Mouse (Mus musculus): ENCODE results near the gene Hnrnph2. TPM values are rescaled to one million over a fixed set of nuclear protein-coding genes. Genes with fewer than 3 reads are reported as not detected.

Hnrnph2 gene
- polyA plus RNA-seq, 1 experiment from 2014 or later, result 149 TPM

GRCm38 (mm10) chrX:134628200-134628599 lies 27.2 kb downstream of the Hnrnph2 start:
- H3K9me3 ChIP-seq, result no peaks in the 10 kb centered on the region
- no peak overlapping the region for H3K4me3 ChIP-seq
- H3K36me3 ChIP-seq, result no peaks in the 10 kb centered on the region
- H3K27ac ChIP-seq, result no peak overlapping the region
- WGBS, result 62% methylated on average over 2 of the region's 2 CpGs
- H3K27me3 ChIP-seq (ENCODE audit: insufficient read depth, poor library complexity, severe bottlenecking), result peaks cover 4% of the 10 kb centered on the region; the same call in 1 of the 2 replicates
- no peak for DNase-seq (ENCODE audit: low spot score)
- no peaks in the 10 kb centered on the region for H3K4me1 ChIP-seq

GRCm38 (mm10) chrX:134632710-134633109 lies 31.7 kb downstream of the Hnrnph2 start:
- Histone ChIP-seq H3K4me1 (no peaks in the 10 kb centered on the region), H3K36me3 (no peaks in the 10 kb centered on the region), H3K27ac (no peak overlapping the region), H3K9me3 (no peaks in the 10 kb centered on the region), H3K4me3 (no peak overlapping the region), H3K27me3 (ENCODE audit: insufficient read depth, poor library complexity, severe bottlenecking) (no peaks in the 10 kb centered on the region)
- DNase-seq (ENCODE audit: low spot score), result no peak
- 85% methylated on average over 5 of the region's 5 CpGs for WGBS

GRCm38 (mm10) chrX:134635111-134635510 lies 34.1 kb downstream of the Hnrnph2 start:
- H3K4me1 ChIP-seq, result no peaks in the 10 kb centered on the region
- no peaks in the 10 kb centered on the region for H3K36me3 ChIP-seq
- no peak for DNase-seq (ENCODE audit: low spot score)
- WGBS, result 46% methylated on average over 3 of the region's 3 CpGs
- H3K9me3 ChIP-seq, result no peaks in the 10 kb centered on the region
- no peaks in the 10 kb centered on the region for H3K27me3 ChIP-seq (ENCODE audit: insufficient read depth, poor library complexity, severe bottlenecking)
- H3K4me3 ChIP-seq, result no peak overlapping the region
- no peak overlapping the region for H3K27ac ChIP-seq

- no peak for DNase-seq (ENCODE audit: low spot score)
- no peaks in the 10 kb centered on the region for H3K27me3 ChIP-seq (ENCODE audit: insufficient read depth, poor library complexity, severe bottlenecking)
- WGBS, result 57% methylated on average over 3 of the region's 3 CpGs
- H3K27ac ChIP-seq, result no peak overlapping the region
- no peaks in the 10 kb centered on the region for H3K9me3 ChIP-seq
- H3K4me3 ChIP-seq, result no peak overlapping the region
- no peaks in the 10 kb centered on the region for H3K36me3 ChIP-seq
- no peaks in the 10 kb centered on the region for H3K4me1 ChIP-seq
Observed at GRCm38 (mm10) chrX:134635860-134636259, 34.9 kb downstream of the Hnrnph2 start.

- DNase-seq (ENCODE audit: low spot score), result no peak
- 50% methylated on average over 10 of the region's 10 CpGs for WGBS
- Histone ChIP-seq H3K36me3 (no peaks in the 10 kb centered on the region), H3K4me1 (no peaks in the 10 kb centered on the region), H3K9me3 (no peaks in the 10 kb centered on the region), H3K27me3 (ENCODE audit: insufficient read depth, poor library complexity, severe bottlenecking) (no peaks in the 10 kb centered on the region), H3K4me3 (no peak overlapping the region), H3K27ac (no peak overlapping the region)
Observed at GRCm38 (mm10) chrX:134641000-134641760, 40.2 kb downstream of the Hnrnph2 start.

- Histone ChIP-seq H3K36me3 (no peaks in the 10 kb centered on the region), H3K4me1 (no peaks in the 10 kb centered on the region), H3K9me3 (no peaks in the 10 kb centered on the region), H3K4me3 (no peak overlapping the region), H3K27me3 (ENCODE audit: insufficient read depth, poor library complexity, severe bottlenecking) (no peaks in the 10 kb centered on the region), H3K27ac (no peak overlapping the region)
- DNase-seq (ENCODE audit: low spot score), result no peak
- WGBS, result 94% methylated on average over 1 of the region's 1 CpGs
Observed at GRCm38 (mm10) chrX:134646338-134646737, 45.4 kb downstream of the Hnrnph2 start.

- H3K9me3 ChIP-seq, result no peaks in the 10 kb centered on the region
- no peaks in the 10 kb centered on the region for H3K27me3 ChIP-seq (ENCODE audit: insufficient read depth, poor library complexity, severe bottlenecking)
- WGBS, result 63% methylated on average over 8 of the region's 8 CpGs
- no peaks in the 10 kb centered on the region for H3K4me1 ChIP-seq
- no peak overlapping the region for H3K4me3 ChIP-seq
- H3K27ac ChIP-seq, result 0 out of 2 replicates have a peak overlapping the region, but pooled peaks have one; percentile 10
- DNase-seq (ENCODE audit: low spot score), result no peak
- H3K36me3 ChIP-seq, result no peaks in the 10 kb centered on the region
Observed at GRCm38 (mm10) chrX:134647421-134647820, 46.4 kb downstream of the Hnrnph2 start.

- H3K9me3 ChIP-seq, result no peaks in the 10 kb centered on the region
- H3K27ac ChIP-seq, result no peak overlapping the region
- no peaks in the 10 kb centered on the region for H3K36me3 ChIP-seq
- H3K4me3 ChIP-seq, result no peak overlapping the region
- H3K27me3 ChIP-seq (ENCODE audit: insufficient read depth, poor library complexity, severe bottlenecking), result no peaks in the 10 kb centered on the region
- no peaks in the 10 kb centered on the region for H3K4me1 ChIP-seq
- peak; percentile 78 for DNase-seq (ENCODE audit: low spot score)
- WGBS, result 21% methylated on average over 11 of the region's 11 CpGs
Observed at GRCm38 (mm10) chrX:134648031-134648692, 47.2 kb downstream of the Hnrnph2 start.

- no peaks in the 10 kb centered on the region for H3K27me3 ChIP-seq (ENCODE audit: insufficient read depth, poor library complexity, severe bottlenecking)
- no peak overlapping the region for H3K27ac ChIP-seq
- H3K36me3 ChIP-seq, result no peaks in the 10 kb centered on the region
- WGBS, result 56% methylated on average over 1 of the region's 1 CpGs
- H3K4me1 ChIP-seq, result no peaks in the 10 kb centered on the region
- DNase-seq (ENCODE audit: low spot score), result no peak
- no peaks in the 10 kb centered on the region for H3K9me3 ChIP-seq
- H3K4me3 ChIP-seq, result no peak overlapping the region
Observed at GRCm38 (mm10) chrX:134652061-134652460, 51.1 kb downstream of the Hnrnph2 start.

Other genes starting within 250 kb of the Hnrnph2 start
- gene Drp2, start 196.6 kb upstream of the Hnrnph2 start, polyA plus RNA-seq (2016; fragmentation: Nextera tagmentation; extraction: Ambion mirVana), result 0.55 and 0.83 TPM in 2 replicates
- gene Taf7l, start 124.7 kb upstream of the Hnrnph2 start, polyA plus RNA-seq (2016; fragmentation: Nextera tagmentation; extraction: Ambion mirVana), result 0.18 TPM in 1 of 2 replicates, not detected in the other
- 99.7 and 120 TPM in 2 replicates for gene Timm8a1, start 59.3 kb upstream of the Hnrnph2 start, polyA plus RNA-seq (2016; fragmentation: Nextera tagmentation; extraction: Ambion mirVana)
- gene Btk, start 17.6 kb upstream of the Hnrnph2 start, polyA plus RNA-seq (2016; fragmentation: Nextera tagmentation; extraction: Ambion mirVana), result 0.86 and 2.5 TPM in 2 replicates
- 252 and 287 TPM in 2 replicates for gene Rpl36a, start 15.5 kb upstream of the Hnrnph2 start, polyA plus RNA-seq (2016; fragmentation: Nextera tagmentation; extraction: Ambion mirVana)
- gene Gla, start 54 bp upstream of the Hnrnph2 start, polyA plus RNA-seq (2016; fragmentation: Nextera tagmentation; extraction: Ambion mirVana), result 4.3 and 6.6 TPM in 2 replicates
- 3.4 and 4.3 TPM in 2 replicates for gene Armcx4, start 85.3 kb downstream of the Hnrnph2 start, polyA plus RNA-seq (2016; fragmentation: Nextera tagmentation; extraction: Ambion mirVana)
- gene Armcx1, start 116.8 kb downstream of the Hnrnph2 start, polyA plus RNA-seq (2016; fragmentation: Nextera tagmentation; extraction: Ambion mirVana), result 41.4 and 48.4 TPM in 2 replicates
- 15.5 and 18.2 TPM in 2 replicates for gene Armcx6, start 150.2 kb downstream of the Hnrnph2 start, polyA plus RNA-seq (2016; fragmentation: Nextera tagmentation; extraction: Ambion mirVana)
- gene Armcx3, start 155.4 kb downstream of the Hnrnph2 start, polyA plus RNA-seq (2016; fragmentation: Nextera tagmentation; extraction: Ambion mirVana), result 70.7 and 82.5 TPM in 2 replicates
- gene Armcx2, start 208.0 kb downstream of the Hnrnph2 start, polyA plus RNA-seq (2016; fragmentation: Nextera tagmentation; extraction: Ambion mirVana), result 66.5 and 67.5 TPM in 2 replicates